Comparison of ENCODE assay signal across 9 mouse cellular contexts in genomic region chr6:8275098-8275497, GRCm38 (mm10). TPM values are rescaled to one million over a fixed set of nuclear protein-coding genes. Genes with fewer than 3 reads are reported as not detected.
DNase-seq lines count a peak whose midpoint lies in the region; ATAC-seq and TF ChIP-seq lines count a peak whose summit lies in the region.
"Had no signal": no experiment of that assay in that cellular context is flagged by ENCODE, and none has a peak within 500 bp of the region (broad histone marks: within the 10 kb centered on the region; RNA-seq: fewer than 3 reads in every experiment).

No protein-coding gene starts in this region.

- no peaks in the 10 kb centered on the region for H3K4me1 ChIP-seq in hindbrain, embryonic 11.5 days (replicated peaks; ENCODE audit: control insufficient read depth, insufficient read depth, low read length)
- H3K4me1 ChIP-seq in hindbrain, embryonic 10.5 days (replicated peaks), result no peaks in the 10 kb centered on the region
- no peaks in the 10 kb centered on the region for H3K4me1 ChIP-seq in cortical plate, adult 2 months (ENCODE audit: control insufficient read depth, insufficient read depth, low read length)
- H3K4me1 ChIP-seq: limb, embryonic 12.5 days had no signal

- DNase-seq in hindbrain, embryonic 11.5 days (ENCODE audit: low spot score), result peak; percentile 41
- DNase-seq in hindbrain, embryonic 10.5 days (ENCODE audit: low spot score), result no peak
- DNase-seq in T-cell, adult 2 months (ENCODE audit: low spot score), result peak; percentile 66
- DNase-seq in heart, adult 9 months (ENCODE audit: low spot score in 2 of 2), result peak; percentile 37 to 70
- DNase-seq in layer of hippocampus, postnatal 10 days (ENCODE audit: low spot score in 2 of 2), result peak; percentile 72 to 79
- peak; percentile 15 for DNase-seq in mesoderm, embryonic 11.5 days (ENCODE audit: low read depth, low spot score)
- peak; percentile 63 to 86 for DNase-seq in spleen, postnatal 10 days (ENCODE audit: low spot score in 2 of 2)

- no peak for ATAC-seq in hindbrain, embryonic 11.5 days (ENCODE audit: low FRiP score)

- no peaks in the 10 kb centered on the region for H3K27me3 ChIP-seq in hindbrain, embryonic 11.5 days (ENCODE audit: control insufficient read depth, insufficient read depth, low read length)
- no peaks in the 10 kb centered on the region for H3K27me3 ChIP-seq in hindbrain, embryonic 10.5 days (ENCODE audit: insufficient read depth, poor library complexity, severe bottlenecking)
- H3K27me3 ChIP-seq: limb, embryonic 12.5 days had no signal

- H3K9me3 ChIP-seq in hindbrain, embryonic 11.5 days (ENCODE audit: control insufficient read depth, low read length), result no peaks in the 10 kb centered on the region
- no peaks in the 10 kb centered on the region for H3K9me3 ChIP-seq in hindbrain, embryonic 10.5 days
- H3K9me3 ChIP-seq: limb, embryonic 12.5 days had no signal

- no peak overlapping the region for H3K9ac ChIP-seq in hindbrain, embryonic 11.5 days (ENCODE audit: low read depth, low read length)
- H3K9ac ChIP-seq: limb, embryonic 12.5 days had no signal

- H3K36me3 ChIP-seq in hindbrain, embryonic 11.5 days (ENCODE audit: control insufficient read depth, insufficient read depth, low read length), result no peaks in the 10 kb centered on the region
- peaks cover 14% of the 10 kb centered on the region; the same call in 1 of the 2 replicates for H3K36me3 ChIP-seq in hindbrain, embryonic 10.5 days

- 6% methylated on average over 1 of the region's 1 CpGs for WGBS in hindbrain, embryonic 11.5 days
- WGBS in hindbrain, embryonic 10.5 days, result 11% methylated on average over 1 of the region's 1 CpGs

- no peak overlapping the region for H3K4me3 ChIP-seq in hindbrain, embryonic 11.5 days (ENCODE audit: low read depth, low read length)
- H3K4me3 ChIP-seq in hindbrain, embryonic 10.5 days, result no peak overlapping the region
- no peak overlapping the region for H3K4me3 ChIP-seq in cortical plate, adult 2 months (ENCODE audit: insufficient read depth, low read length)
- H3K4me3 ChIP-seq: limb, embryonic 12.5 days had no signal

- TF ChIP-seq POLR2A in cortical plate, adult 2 months (IDR thresholded peaks at IDR 0.05; ENCODE audit: extremely low read depth, insufficient read depth, low read length), result no peak

- peak; percentile 44; the same call in 1 of the 2 replicates for TF ChIP-seq CTCF in cortical plate, adult 2 months (IDR thresholded peaks at IDR 0.05; ENCODE audit: extremely low read depth, insufficient read depth, low read length)

- H3K4me2 ChIP-seq in hindbrain, embryonic 11.5 days (replicated peaks; ENCODE audit: low read depth, low read length), result no peak overlapping the region
- H3K4me2 ChIP-seq: limb, embryonic 12.5 days had no signal

- no peak overlapping the region for H3K27ac ChIP-seq in hindbrain, embryonic 11.5 days (ENCODE audit: low read depth, low read length)
- H3K27ac ChIP-seq in hindbrain, embryonic 10.5 days, result no peak overlapping the region
- H3K27ac ChIP-seq in cortical plate, adult 2 months (ENCODE audit: insufficient read depth, low read length), result no peak overlapping the region

RNA-seq across cellular contexts. Expression of gene Gm45062, which starts 15.8 kb away (rescaled TPM):
- polyA plus RNA-seq in hindbrain, embryonic 11.5 days (2014; fragmentation: Nextera tagmentation; extraction: Ambion mirVana), result 14.5 and 21.9 TPM in 2 replicates
- 8.0 and 9.1 TPM in 2 replicates for polyA plus RNA-seq in hindbrain, embryonic 10.5 days (2016; fragmentation: Nextera tagmentation; extraction: Ambion mirVana)
- polyA plus RNA-seq in cortical plate, adult 2 months (2012; rRNA removed), result 21.9 and 22.5 TPM in 2 replicates
- 1 to 10 TPM; 1.1 to 2.3 TPM for total RNA-seq in layer of hippocampus, postnatal 10 days (2021)

RNA-seq across cellular contexts. Expression of gene Umad1, which starts 16.0 kb away (rescaled TPM):
- polyA plus RNA-seq in hindbrain, embryonic 11.5 days (2014; fragmentation: Nextera tagmentation; extraction: Ambion mirVana), result 26.2 and 28.8 TPM in 2 replicates
- 21.4 and 22.7 TPM in 2 replicates for polyA plus RNA-seq in hindbrain, embryonic 10.5 days (2016; fragmentation: Nextera tagmentation; extraction: Ambion mirVana)
- polyA plus RNA-seq in cortical plate, adult 2 months (2012; rRNA removed), result 40.2 and 41.3 TPM in 2 replicates
- 10 to 100 TPM; 27.0 to 29.5 TPM for total RNA-seq in layer of hippocampus, postnatal 10 days (2021)

RNA-seq across cellular contexts. Expression of gene Rpa3, which starts 16.1 kb away (rescaled TPM):
- polyA plus RNA-seq in hindbrain, embryonic 11.5 days (2014; fragmentation: Nextera tagmentation; extraction: Ambion mirVana), result 160 and 178 TPM in 2 replicates
- 175 and 185 TPM in 2 replicates for polyA plus RNA-seq in hindbrain, embryonic 10.5 days (2016; fragmentation: Nextera tagmentation; extraction: Ambion mirVana)
- 18.7 and 19.6 TPM in 2 replicates for polyA plus RNA-seq in cortical plate, adult 2 months (2012; rRNA removed)
- total RNA-seq in layer of hippocampus, postnatal 10 days (2021), result 10 to 100 TPM; 18.4 to 20.2 TPM
